Comparison of ENCODE assay signal across 10 mouse cellular contexts in the genomic region with DNA sequence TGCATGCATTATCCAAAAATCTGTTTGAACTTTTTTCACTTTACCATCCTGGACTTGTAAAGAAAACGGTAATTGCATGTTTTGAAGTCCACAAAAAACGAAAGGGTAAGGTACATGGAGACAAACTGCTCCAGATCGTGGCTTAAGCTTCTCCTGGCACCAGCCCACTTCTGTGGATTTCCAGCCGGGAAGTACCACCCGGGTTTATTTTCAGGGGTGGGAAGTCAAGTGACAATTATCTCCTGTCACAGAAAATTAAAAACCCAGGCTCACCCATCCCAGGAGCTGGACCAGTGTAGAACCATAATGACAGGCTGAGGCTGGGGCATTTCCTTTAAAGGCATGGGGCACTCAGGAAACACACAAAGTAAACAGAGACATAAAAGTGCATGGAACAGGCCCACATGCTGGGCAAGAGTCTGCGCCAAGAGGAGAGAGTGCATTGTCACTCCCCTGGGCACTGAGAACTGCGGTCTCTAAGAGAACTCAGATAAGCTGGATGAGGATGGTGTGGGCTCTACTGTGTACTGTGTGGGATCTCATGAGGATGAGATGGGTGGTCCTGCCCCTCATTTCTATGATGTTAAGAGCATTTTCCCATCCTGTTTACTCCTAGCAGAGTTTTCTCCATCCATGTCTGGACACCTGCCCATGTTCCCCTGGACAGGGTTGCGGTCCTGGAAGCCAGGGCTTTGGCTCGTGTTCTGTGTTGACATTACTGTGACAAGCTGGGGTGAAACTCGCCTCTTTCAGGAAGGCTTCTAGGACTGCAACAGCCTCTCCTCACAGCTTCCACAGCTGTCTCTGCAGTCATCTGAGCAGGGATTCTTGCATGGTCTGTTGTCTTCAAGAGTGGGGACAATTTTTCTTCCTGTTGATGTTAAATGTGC.
DNase-seq lines count a peak whose midpoint lies in the region; ATAC-seq lines count a peak whose summit lies in the region.
"Had no signal": no experiment of that assay in that cellular context is flagged by ENCODE, and none has a peak within 500 bp of the region (broad histone marks: within the 10 kb centered on the region; RNA-seq: fewer than 3 reads in every experiment).

No protein-coding gene starts in this region.

- H3K27ac ChIP-seq in hindbrain, embryonic 14.5 days: no peak overlapping the region
- H3K27ac ChIP-seq in hindbrain, embryonic 11.5 days (ENCODE audit: low read depth, low read length): no peak overlapping the region
- H3K27ac ChIP-seq: left cerebral cortex, adult 2 months had no signal

- H3K27me3 ChIP-seq in hindbrain, embryonic 14.5 days (ENCODE audit: control insufficient read depth, insufficient read depth, low read length): no peaks in the 10 kb centered on the region
- H3K27me3 ChIP-seq in hindbrain, embryonic 11.5 days (ENCODE audit: control insufficient read depth, insufficient read depth, low read length): no peaks in the 10 kb centered on the region

- H3K4me3 ChIP-seq in hindbrain, embryonic 14.5 days (replicated peaks; ENCODE audit: low read length): no peak overlapping the region
- no peak overlapping the region for H3K4me3 ChIP-seq in hindbrain, embryonic 11.5 days (ENCODE audit: low read depth, low read length)
- H3K4me3 ChIP-seq: left cerebral cortex, adult 2 months; myocyte had no signal

- H3K4me1 ChIP-seq in hindbrain, embryonic 14.5 days (replicated peaks; ENCODE audit: control insufficient read depth, insufficient read depth, low read length): no peaks in the 10 kb centered on the region
- H3K4me1 ChIP-seq in hindbrain, embryonic 11.5 days (replicated peaks; ENCODE audit: control insufficient read depth, insufficient read depth, low read length): no peaks in the 10 kb centered on the region

- WGBS in hindbrain, embryonic 14.5 days: 67% methylated on average over 10 of the region's 10 CpGs
- 63% methylated on average over 10 of the region's 10 CpGs for WGBS in hindbrain, embryonic 11.5 days

- H3K4me2 ChIP-seq in hindbrain, embryonic 14.5 days (replicated peaks): no peak overlapping the region
- H3K4me2 ChIP-seq in hindbrain, embryonic 11.5 days (replicated peaks; ENCODE audit: low read depth, low read length): no peak overlapping the region

- H3K36me3 ChIP-seq in hindbrain, embryonic 14.5 days (replicated peaks; ENCODE audit: control insufficient read depth, insufficient read depth): no peaks in the 10 kb centered on the region
- no peaks in the 10 kb centered on the region for H3K36me3 ChIP-seq in hindbrain, embryonic 11.5 days (ENCODE audit: control insufficient read depth, insufficient read depth, low read length)

- no peak for DNase-seq in hindbrain, embryonic 14.5 days (ENCODE audit: low spot score)
- DNase-seq in hindbrain, embryonic 11.5 days (ENCODE audit: low spot score): no peak
- peak; percentile 23 for DNase-seq in gastrocnemius, postnatal 10 days
- no peak for DNase-seq in neural tube, embryonic 10.5 days (ENCODE audit: extremely low spot score, low spot score)
- DNase-seq in yolk sac, embryonic 10.5 days (ENCODE audit: low spot score): no peak

- ATAC-seq in hindbrain, embryonic 14.5 days (ENCODE audit: low FRiP score): 0 out of 2 replicates have a peak, but pooled peaks have one; percentile 14
- ATAC-seq in hindbrain, embryonic 11.5 days (ENCODE audit: low FRiP score): no peak
- ATAC-seq in hematopoietic stem cell, adult 5-6 weeks (replicated peaks in 1 of 2; ENCODE audit: insufficient read depth in 1 of 2, low FRiP score in 2 of 2, low TSS enrichment in 1 of 2, low read depth in 1 of 2, poor library complexity in 2 of 2, severe bottlenecking in 2 of 2): peak; percentile 90 to 93
- peak; percentile 97 for ATAC-seq in megakaryocyte progenitor cell, adult 5-6 weeks (replicated peaks; ENCODE audit: poor library complexity)
- no peak for ATAC-seq in granulocyte monocyte progenitor cell, adult 5-6 weeks (replicated peaks; ENCODE audit: poor library complexity, severe bottlenecking)

- H3K9me3 ChIP-seq in hindbrain, embryonic 14.5 days (ENCODE audit: control insufficient read depth, low read length): no peaks in the 10 kb centered on the region
- H3K9me3 ChIP-seq in hindbrain, embryonic 11.5 days (ENCODE audit: control insufficient read depth, low read length): no peaks in the 10 kb centered on the region

- H3K9ac ChIP-seq in hindbrain, embryonic 14.5 days: no peak overlapping the region
- H3K9ac ChIP-seq in hindbrain, embryonic 11.5 days (ENCODE audit: low read depth, low read length): no peak overlapping the region

Comparison
In these comparisons a context has a peak if more than half of its experiments do, and no peak if none do; other contexts are left out.
1. ATAC-seq: peak in hindbrain, embryonic 14.5 days (single experiment), hematopoietic stem cell, adult 5-6 weeks (2 of 2) and megakaryocyte progenitor cell, adult 5-6 weeks (single experiment); none in hindbrain, embryonic 11.5 days (single experiment) and granulocyte monocyte progenitor cell, adult 5-6 weeks (single experiment).